Mouse (Mus musculus) CH12.LX (cell line): Measurements from ENCODE around the gene Usp36. TPM values are rescaled to one million over a fixed set of nuclear protein-coding genes. Genes with fewer than 3 reads are reported as not detected.

Experiments used
- DNase-seq: peaks from one replicate; pipeline ENCODE4 v3.0.0-alpha.2; 2013; ENCODE audit errors: extremely low read depth
- H3K27ac ChIP-seq: 2 replicates; pipeline ENCODE4 v1.5.1; 2012; ENCODE audit warnings: low read depth, mild to moderate bottlenecking, control low read depth, moderate library complexity; ENCODE audit not compliant: insufficient read depth
- H3K27me3 ChIP-seq: replicated peaks from 2 replicates; pipeline ENCODE3; 2012; ENCODE audit warnings: inconsistent platforms
- H3K36me3 ChIP-seq, 2 experiments: replicated peaks in 1 of 2; 2 replicates each; pipeline versions ENCODE3 to v1.6.1; 2012; ENCODE audit warnings: inconsistent platforms in 1 of 2, low read length in 1 of 2, mild to moderate bottlenecking in 1 of 2, mixed read lengths in 1 of 2, moderate library complexity in 1 of 2; ENCODE audit not compliant: control insufficient read depth in 1 of 2, insufficient read depth in 1 of 2
- H3K4me1 ChIP-seq, 2 experiments: 2 replicates each; pipeline ENCODE4 v1.6.1; 2012; ENCODE audit warnings: inconsistent platforms in 1 of 2, moderate library complexity in 1 of 2; ENCODE audit not compliant: insufficient read depth in 2 of 2, control insufficient read depth in 1 of 2
- H3K4me2 ChIP-seq: 2 replicates; pipeline ENCODE4 v1.6.1; 2012; ENCODE audit warnings: low read depth, mild to moderate bottlenecking, control low read depth; ENCODE audit not compliant: poor library complexity, insufficient read depth, severe bottlenecking
- H3K4me3 ChIP-seq, 3 experiments: fragments of 150-350 bp in 1 of 3; sonication (generic) in 1 of 3; replicated peaks in 1 of 3; 2 replicates each; pipeline versions ENCODE3 to v1.5.1; 2011 to 2012; ENCODE audit warnings: low read depth in 2 of 3, low read length in 2 of 3, mild to moderate bottlenecking in 2 of 3, moderate library complexity in 2 of 3, control low read depth in 1 of 3, improper control_type of control experiment in 1 of 3, inconsistent platforms in 1 of 3, mixed read lengths in 1 of 3; ENCODE audit not compliant: poor library complexity in 1 of 3
- H3K79me2 ChIP-seq: replicated peaks from 2 replicates; pipeline ENCODE4 v1.6.1; 2012; ENCODE audit warnings: mild to moderate bottlenecking, moderate library complexity; ENCODE audit not compliant: control insufficient read depth, poor library complexity, insufficient read depth, severe bottlenecking; ENCODE audit errors: extremely low read depth
- H3K9ac ChIP-seq: 2 replicates; pipeline ENCODE4 v1.6.1; 2012; ENCODE audit warnings: low read depth, mild to moderate bottlenecking, control low read depth, moderate library complexity; ENCODE audit not compliant: insufficient read depth
- H3K9me3 ChIP-seq: replicated peaks from 2 replicates; pipeline ENCODE3; 2012; ENCODE audit warnings: low read length, inconsistent platforms, mixed read lengths
- CHD2 ChIP-seq: IDR thresholded peaks from 2 replicates; pipeline ENCODE4 v1.6.1; 2011; ENCODE audit warnings: low read length, improper control_type of control experiment
- CTCF ChIP-seq, 2 experiments: IDR thresholded peaks in 1 of 2; conservative IDR thresholded peaks in 1 of 2; 2 replicates each; pipeline ENCODE4 v1.5.1; 2011 to 2012; ENCODE audit warnings: low read depth in 2 of 2, low read length in 2 of 2, improper control_type of control experiment in 1 of 2, inconsistent platforms in 1 of 2, mild to moderate bottlenecking in 1 of 2, moderate library complexity in 1 of 2
- IRF4 ChIP-seq: IDR thresholded peaks from 2 replicates; pipeline ENCODE4 v1.6.1; 2014; ENCODE audit warnings: low read depth, mild to moderate bottlenecking, inconsistent platforms, low read length, improper control_type of control experiment
- MYC ChIP-seq: IDR thresholded peaks from 2 replicates; pipeline ENCODE4 v1.6.1; 2011; ENCODE audit warnings: low read depth, mild to moderate bottlenecking, improper control_type of control experiment, low read length
- NRF1 ChIP-seq: IDR thresholded peaks from 2 replicates; pipeline ENCODE4 v1.6.1; 2014; ENCODE audit warnings: low read depth, mild to moderate bottlenecking, inconsistent platforms, low read length, improper control_type of control experiment, moderate library complexity
- PAX5 ChIP-seq: IDR thresholded peaks from 2 replicates; pipeline ENCODE4 v1.6.1; 2012; ENCODE audit warnings: low read length, inconsistent platforms, mixed read lengths
- RCOR1 ChIP-seq: conservative IDR thresholded peaks from 2 replicates; pipeline ENCODE4 v1.6.1; 2012; ENCODE audit warnings: low read depth, mild to moderate bottlenecking, inconsistent platforms, low read length, improper control_type of control experiment
- TBP ChIP-seq: conservative IDR thresholded peaks from 2 replicates; pipeline ENCODE4 v1.6.1; 2011; ENCODE audit warnings: low read depth, low read length, improper control_type of control experiment
- UBTF ChIP-seq: IDR thresholded peaks from 2 replicates; pipeline ENCODE4 v1.6.1; 2012; ENCODE audit warnings: low read depth, mild to moderate bottlenecking, inconsistent platforms, low read length, improper control_type of control experiment, moderate library complexity
- ZMIZ1 ChIP-seq: IDR thresholded peaks from 2 replicates; pipeline ENCODE4 v1.6.1; 2012; ENCODE audit warnings: low read depth, mild to moderate bottlenecking, inconsistent platforms, low read length, improper control_type of control experiment
- dilution Hi-C: fragments of 300-500 bp; cut with MboI; formaldehyde crosslinking; loops from 2 replicates; pipeline ENCODE4 v1.14.3; 2020; ENCODE audit warnings: low sequenced_read_pairs; ENCODE audit not compliant: extremely low pct_unique_long_range_greater_than_20kb, extremely low pct_ligation_motif_present
- in situ Hi-C: fragments of 300-500 bp; cut with MboI; formaldehyde crosslinking; loops from 3 replicates; pipeline ENCODE4 v1.14.3; 2019; ENCODE audit warnings: low sequenced_read_pairs, low pct_ligation_motif_present, low pct_unique_long_range_greater_than_20kb, mixed read lengths
- polyA plus RNA-seq: library from polyadenylated mRNA; unstranded; fragments of >175 nt; gene quantifications from 2 replicates; pipeline ENCODE4 v1.2.1, GENCODE M21; 2012; ENCODE audit warnings: low read depth; ENCODE audit not compliant: insufficient read length
- total RNA-seq, 2 experiments: library from RNA; depleted of rRNA; stranded (reverse); fragments of 300-350 nt in 1 of 2; fragments of >200 nt in 1 of 2; gene quantifications; 2 replicates each; pipeline ENCODE4 v1.2.3; 2012 to 2014

Gene Usp36
- total and polyA plus RNA-seq, 3 experiments, result 10.7 to 42.6 (median 19.5) TPM

GRCm38 (mm10) chr11:118210116-118210515 lies 79.9 kb downstream of the Usp36 start:
- in situ Hi-C loops, result loop anchor here (10.0 kb wide), 1 partner anchor 345 kb away; the partner anchor contains the start of gene Tmem235
- dilution Hi-C loops, result no loop called here

More at GRCm38 (mm10) chr11:118210116-118210515, 79.9 kb downstream of the Usp36 start:
- Histone ChIP-seq H3K4me3 (peak overlapping the region; percentile 44 to 71 (median 61)), H3K27ac (peak overlapping the region; percentile 98), H3K27me3 (no peaks in the 10 kb centered on the region), H3K36me3 (peaks cover 12 to 59% of the 10 kb centered on the region in 2 experiments), H3K9me3 (no peaks in the 10 kb centered on the region), H3K4me1 (peaks cover 46 to 82% of the 10 kb centered on the region in 2 experiments), H3K4me2 (peak overlapping the region; percentile 89), H3K79me2 (peaks cover 64% of the 10 kb centered on the region), H3K9ac (peak overlapping the region; percentile 86; the same call in 1 of the 2 replicates)
- no peak for DNase-seq
- TF ChIP-seq IRF4, result no peak
- TF ChIP-seq UBTF, result 0 out of 2 replicates have a peak, but pooled peaks have one; percentile 68
- no peak for TF ChIP-seq CHD2
- no peak for TF ChIP-seq RCOR1
- TF ChIP-seq NRF1, result no peak
- no peak for TF ChIP-seq MYC
- TF ChIP-seq CTCF (conservative IDR thresholded peaks at IDR 0.05 in 1 of 2, IDR thresholded peaks at IDR 0.05 in 1 of 2; ENCODE audit: low read depth in 2 of 2, low read length in 2 of 2), result no peak
- TF ChIP-seq ZMIZ1, result 0 out of 2 replicates have a peak, but pooled peaks have one; percentile 22
- TF ChIP-seq TBP, result no peak
- no peak for TF ChIP-seq PAX5

Other genes with a start within 250 kb of the Usp36 start
- 0.08 TPM in 2 replicates for gene Dnah17, start 159.6 kb downstream of the Usp36 start, total RNA-seq (2012; rRNA removed)
- 0.04 TPM in 1 of 2 replicates, not detected in the other for gene Dnah17, start 159.6 kb downstream of the Usp36 start, total RNA-seq (2014; rRNA removed)
- gene Dnah17, start 159.6 kb downstream of the Usp36 start, polyA plus RNA-seq, result 0.23 and 0.34 TPM in 2 replicates
- gene Cyth1, start 41.7 kb downstream of the Usp36 start, total RNA-seq (2012; rRNA removed), result 47.8 and 49.7 TPM in 2 replicates
- gene Cyth1, start 41.7 kb downstream of the Usp36 start, total RNA-seq (2014; rRNA removed), result 108 and 122 TPM in 2 replicates
- 79.7 and 127 TPM in 2 replicates for gene Cyth1, start 41.7 kb downstream of the Usp36 start, polyA plus RNA-seq
- gene Cep295nl, start 52.3 kb upstream of the Usp36 start, total RNA-seq (2012; rRNA removed), result not detected in 2 replicates
- gene Cep295nl, start 52.3 kb upstream of the Usp36 start, total RNA-seq (2014; rRNA removed), result not detected in 2 replicates
- gene Cep295nl, start 52.3 kb upstream of the Usp36 start, polyA plus RNA-seq, result not detected in 2 replicates
- gene Timp2, start 65.5 kb upstream of the Usp36 start, total RNA-seq (2012; rRNA removed), result 0.34 and 0.38 TPM in 2 replicates
- gene Timp2, start 65.5 kb upstream of the Usp36 start, total RNA-seq (2014; rRNA removed), result 0.12 TPM in 1 of 2 replicates, not detected in the other
- gene Timp2, start 65.5 kb upstream of the Usp36 start, polyA plus RNA-seq, result 0.57 TPM in 1 of 2 replicates, not detected in the other
- 67.3 and 93.0 TPM in 2 replicates for gene Lgals3bp, start 111.8 kb upstream of the Usp36 start, total RNA-seq (2012; rRNA removed)
- 134 and 146 TPM in 2 replicates for gene Lgals3bp, start 111.8 kb upstream of the Usp36 start, total RNA-seq (2014; rRNA removed)
- 310 and 338 TPM in 2 replicates for gene Lgals3bp, start 111.8 kb upstream of the Usp36 start, polyA plus RNA-seq
- 36.7 and 40.2 TPM in 2 replicates for gene Cant1, start 128.8 kb upstream of the Usp36 start, total RNA-seq (2012; rRNA removed)
- 25.1 and 28.8 TPM in 2 replicates for gene Cant1, start 128.8 kb upstream of the Usp36 start, total RNA-seq (2014; rRNA removed)
- 31.2 and 31.8 TPM in 2 replicates for gene Cant1, start 128.8 kb upstream of the Usp36 start, polyA plus RNA-seq
- 0.13 and 0.76 TPM in 2 replicates for gene C1qtnf1, start 138.0 kb upstream of the Usp36 start, total RNA-seq (2012; rRNA removed)
- 0.15 and 0.19 TPM in 2 replicates for gene C1qtnf1, start 138.0 kb upstream of the Usp36 start, total RNA-seq (2014; rRNA removed)
- gene C1qtnf1, start 138.0 kb upstream of the Usp36 start, polyA plus RNA-seq, result 0.12 TPM in 1 of 2 replicates, not detected in the other
- 12.1 and 13.6 TPM in 2 replicates for gene Engase, start 186.6 kb upstream of the Usp36 start, total RNA-seq (2012; rRNA removed)
- 6.0 and 7.0 TPM in 2 replicates for gene Engase, start 186.6 kb upstream of the Usp36 start, total RNA-seq (2014; rRNA removed)
- 6.2 and 9.7 TPM in 2 replicates for gene Engase, start 186.6 kb upstream of the Usp36 start, polyA plus RNA-seq